Mouse (Mus musculus): ENCODE measurements around the gene Grm8.

DNA sequence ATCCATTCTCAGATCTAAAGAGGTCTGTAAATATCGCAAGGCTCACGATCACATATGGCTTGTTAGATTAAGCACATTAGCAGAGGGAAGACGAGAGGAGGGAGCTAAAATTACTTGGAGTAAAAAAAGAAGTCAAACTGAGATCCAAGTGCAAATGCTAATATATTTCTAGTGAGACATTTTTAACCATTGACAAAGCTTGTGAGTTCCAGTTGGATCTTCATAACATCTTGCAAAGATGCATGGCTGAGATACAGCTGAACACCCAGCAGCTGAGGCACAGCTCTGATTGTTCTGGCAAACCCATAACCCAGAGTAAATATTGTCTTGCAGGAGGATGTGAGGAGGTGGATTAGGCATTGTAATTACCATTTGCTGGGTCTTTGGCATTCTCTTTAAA, 445.6 kb downstream of the Grm8 start:
- TF ChIP-seq EP300 (IDR thresholded peaks at IDR 0.05; ENCODE audit: low read depth) (no peak), CTCF (IDR thresholded peaks at IDR 0.05; ENCODE audit: low read depth) (no peak)
